Mouse (Mus musculus) erythroblast, embryonic 14.5 days (primary cell): ENCODE results near the gene Bik.

Experiments
- GATA1 ChIP-seq: IDR thresholded peaks from 2 replicates; pipeline ENCODE4 v1.6.1; 2012; ENCODE audit warnings: low read length, inconsistent platforms, mixed read lengths
- TAL1 ChIP-seq: IDR thresholded peaks from 3 replicates; pipeline ENCODE4 v1.6.1; 2012; ENCODE audit warnings: low read length, inconsistent platforms, mixed read lengths

- TF ChIP-seq TAL1 (no peak), GATA1 (no peak)
Observed at GRCm38 (mm10) chr15:83584741-83585220, 58.1 kb downstream of the Bik start.
